Mouse (Mus musculus) cortical plate, adult 2 months (tissue): Measurements from ENCODE around the gene Fmn2. TPM values are rescaled to one million over a fixed set of nuclear protein-coding genes. Genes with fewer than 3 reads are reported as not detected.

Source experiments
- H3K27ac ChIP-seq: fragments of 200-500 bp; 2 replicates; pipeline ENCODE4 v1.5.1; 2012; ENCODE audit warnings: low read length, control low read depth, inconsistent platforms; ENCODE audit not compliant: insufficient read depth
- H3K4me1 ChIP-seq: fragments of 200-500 bp; 2 replicates; pipeline ENCODE4 v1.6.1; 2011; ENCODE audit warnings: low read length; ENCODE audit not compliant: control insufficient read depth, insufficient read depth
- H3K4me3 ChIP-seq: fragments of 200-500 bp; 2 replicates; pipeline ENCODE4 v1.5.1; 2011; ENCODE audit warnings: mild to moderate bottlenecking, low read length, control low read depth; ENCODE audit not compliant: insufficient read depth
- CTCF ChIP-seq: fragments of 200-500 bp; IDR thresholded peaks from 2 replicates; pipeline ENCODE4 v1.5.1; 2011; ENCODE audit warnings: mild to moderate bottlenecking, control low read depth, low read length; ENCODE audit not compliant: insufficient read depth; ENCODE audit errors: extremely low read depth
- POLR2A ChIP-seq: fragments of 200-500 bp; IDR thresholded peaks from 2 replicates; pipeline ENCODE4 v1.6.1; 2011; ENCODE audit warnings: mild to moderate bottlenecking, low read length, control low read depth; ENCODE audit not compliant: insufficient read depth; ENCODE audit errors: extremely low read depth
- polyA plus RNA-seq: library from polyadenylated mRNA; depleted of rRNA; stranded (reverse); fragments of >200 nt; gene quantifications from 2 replicates; pipeline ENCODE4 v1.2.3, GENCODE M21; 2012

The Fmn2 gene
- polyA plus RNA-seq, 1 experiment = 30.3 TPM

- no peak for TF ChIP-seq POLR2A
- no peak for TF ChIP-seq CTCF
- no peak overlapping the region for H3K4me3 ChIP-seq
- H3K4me1 ChIP-seq = no peaks in the 10 kb centered on the region; the same call in none of the 2 replicates
- H3K27ac ChIP-seq = no peak overlapping the region
Measured at GRCm38 (mm10) chr1:174674586-174674985, 173.0 kb downstream of the Fmn2 start.

GRCm38 (mm10) chr1:174675316-174675715 lies 173.7 kb downstream of the Fmn2 start:
- TF ChIP-seq POLR2A (no peak), CTCF (no peak)
- no peak overlapping the region for H3K4me3 ChIP-seq
- no peaks in the 10 kb centered on the region; the same call in none of the 2 replicates for H3K4me1 ChIP-seq
- no peak overlapping the region for H3K27ac ChIP-seq

- no peak overlapping the region for H3K27ac ChIP-seq
- TF ChIP-seq CTCF (no peak), POLR2A (no peak)
- no peak overlapping the region for H3K4me3 ChIP-seq
- no peaks in the 10 kb centered on the region; the same call in 1 of the 2 replicates for H3K4me1 ChIP-seq
Measured at GRCm38 (mm10) chr1:174676187-174676586, 174.6 kb downstream of the Fmn2 start.

- no peaks in the 10 kb centered on the region; the same call in 1 of the 2 replicates for H3K4me1 ChIP-seq
- H3K27ac ChIP-seq = no peak overlapping the region
- TF ChIP-seq POLR2A (no peak), CTCF (no peak)
- no peak overlapping the region for H3K4me3 ChIP-seq
Measured at GRCm38 (mm10) chr1:174677211-174677610, 175.6 kb downstream of the Fmn2 start.

- H3K4me1 ChIP-seq = no peaks in the 10 kb centered on the region
- TF ChIP-seq POLR2A (no peak), CTCF (no peak)
- no peak overlapping the region for H3K27ac ChIP-seq
- H3K4me3 ChIP-seq = no peak overlapping the region
Measured at GRCm38 (mm10) chr1:174689301-174689700, 187.7 kb downstream of the Fmn2 start.

GRCm38 (mm10) chr1:174700871-174701270 lies 199.2 kb downstream of the Fmn2 start:
- TF ChIP-seq POLR2A (no peak), CTCF (no peak)
- no peak overlapping the region for H3K4me3 ChIP-seq
- H3K27ac ChIP-seq = no peak overlapping the region
- H3K4me1 ChIP-seq = no peaks in the 10 kb centered on the region

GRCm38 (mm10) chr1:174701835-174702234 lies 200.2 kb downstream of the Fmn2 start:
- TF ChIP-seq CTCF (no peak), POLR2A (no peak)
- Histone ChIP-seq H3K4me3 (no peak overlapping the region), H3K4me1 (no peaks in the 10 kb centered on the region), H3K27ac (no peak overlapping the region)

GRCm38 (mm10) chr1:174703909-174704308 lies 202.3 kb downstream of the Fmn2 start:
- Histone ChIP-seq H3K4me3 (no peak overlapping the region), H3K4me1 (no peaks in the 10 kb centered on the region), H3K27ac (no peak overlapping the region)
- TF ChIP-seq CTCF (no peak), POLR2A (no peak)

- no peaks in the 10 kb centered on the region for H3K4me1 ChIP-seq
- no peak for TF ChIP-seq POLR2A
- no peak for TF ChIP-seq CTCF
- no peak overlapping the region for H3K27ac ChIP-seq
- H3K4me3 ChIP-seq = no peak overlapping the region
Measured at GRCm38 (mm10) chr1:174719729-174720458, 218.3 kb downstream of the Fmn2 start.

GRCm38 (mm10) chr1:174728771-174729170 lies 227.1 kb downstream of the Fmn2 start:
- no peaks in the 10 kb centered on the region for H3K4me1 ChIP-seq
- TF ChIP-seq POLR2A = no peak
- TF ChIP-seq CTCF = no peak
- H3K4me3 ChIP-seq = no peak overlapping the region
- no peak overlapping the region for H3K27ac ChIP-seq
